Mouse (Mus musculus): ENCODE results near the gene Phf10. TPM values are rescaled to one million over a fixed set of nuclear protein-coding genes. Genes with fewer than 3 reads are reported as not detected.
"Not testable (repeated sequence)": the region's sequence is repeated elsewhere in the genome, so short reads cannot be mapped to it uniquely, and the experiment has no call there.

Gene Phf10
- polyA plus RNA-seq (2012; rRNA removed) = 45.7 and 46.8 TPM in 2 replicates

DNA sequence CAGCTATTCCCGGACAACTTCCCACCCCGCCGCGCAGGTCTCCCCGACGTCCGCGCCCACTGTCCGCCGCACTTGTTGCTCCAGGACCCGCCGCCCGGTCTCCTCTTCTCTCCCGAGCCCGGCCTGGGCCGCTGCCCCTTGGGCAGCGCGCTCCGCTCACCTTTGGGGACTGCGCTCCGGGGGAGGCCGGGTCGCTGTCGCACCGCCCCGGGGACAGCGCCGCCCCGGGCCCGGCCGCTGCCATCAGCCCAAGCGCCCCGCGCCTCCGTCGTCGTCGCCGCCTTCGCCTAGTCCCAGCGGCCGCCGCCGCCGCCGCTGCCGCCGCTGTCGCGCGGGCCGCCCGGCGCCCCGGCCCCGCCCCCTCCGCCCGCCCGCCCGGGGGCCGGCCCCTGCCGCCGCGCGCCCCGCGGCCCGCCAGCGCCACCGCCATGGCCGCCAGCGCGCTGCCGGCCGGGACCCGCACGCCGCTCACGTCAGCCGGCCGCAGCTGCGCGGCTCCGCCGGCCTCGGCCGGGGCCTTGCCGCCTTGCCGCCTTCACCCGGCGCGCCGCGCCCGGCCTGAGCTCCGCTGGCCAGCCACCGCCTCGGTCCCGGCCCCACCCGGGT, at the start of gene Phf10:
Phf10 (minus strand) TSS at position 323 of the 606 bp plus-strand sequence.
- H3K4me3 ChIP-seq (replicated peaks; ENCODE audit: insufficient read depth, low read depth, low read length) = peak within 1 kb of the TSS; percentile 61
- not testable (repeated sequence) for H3K27ac ChIP-seq (ENCODE audit: insufficient read depth, low read length); H3K4me1 ChIP-seq (ENCODE audit: control insufficient read depth, insufficient read depth, low read length); H3K27me3 ChIP-seq (ENCODE audit: control insufficient read depth, insufficient read depth, low read length)
- DNase-seq = peak; percentile 43 to 54
- 18% methylated on average over 62 of the region's 100 CpGs for WGBS

DNA sequence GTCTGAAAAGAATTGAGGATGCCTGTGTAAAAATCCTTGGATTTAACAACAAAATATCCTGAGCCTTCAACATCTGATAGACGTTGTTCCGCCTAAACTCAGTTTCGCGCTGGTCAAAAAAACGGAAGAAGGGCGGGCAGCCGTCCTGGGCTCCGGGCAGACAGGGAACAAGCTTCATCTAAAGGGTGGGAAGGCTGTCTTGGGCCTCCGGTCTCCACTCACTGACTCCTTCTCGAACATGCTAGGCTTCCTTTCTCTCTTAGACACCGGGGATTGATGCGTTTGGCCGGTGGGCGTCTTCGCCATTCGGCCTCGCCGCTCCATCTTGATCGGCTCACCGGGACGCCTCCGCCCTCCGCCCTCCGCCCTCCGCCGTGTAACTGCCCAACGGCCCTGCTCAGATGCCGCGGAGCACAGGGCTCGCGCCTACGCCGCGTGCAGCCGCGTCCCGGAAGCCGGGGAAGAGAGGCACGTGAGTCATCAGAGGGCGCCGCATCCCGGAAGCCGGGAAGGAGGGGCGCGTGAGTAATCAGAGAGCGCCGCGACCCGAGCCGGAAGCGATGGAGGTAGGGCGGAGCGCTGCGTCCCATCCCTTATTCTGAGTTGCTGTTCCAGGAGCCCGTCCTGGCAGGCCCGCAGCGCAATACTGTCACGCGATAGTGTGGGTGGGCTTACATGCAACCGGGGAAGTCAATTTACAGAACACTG, 48.8 kb upstream of the Phf10 start, which contains the start of gene Gm3435:
Gm3435 (plus strand) TSS at position 471 of the 708 bp plus-strand sequence.
- not testable (repeated sequence) for H3K27me3 ChIP-seq (ENCODE audit: control insufficient read depth, insufficient read depth, low read length); H3K27ac ChIP-seq (ENCODE audit: insufficient read depth, low read length); H3K4me1 ChIP-seq (ENCODE audit: control insufficient read depth, insufficient read depth, low read length); DNase-seq; H3K4me3 ChIP-seq (replicated peaks; ENCODE audit: insufficient read depth, low read depth, low read length)
- no CpG with 5 or more reads among the region's 60 CpGs for WGBS

DNA sequence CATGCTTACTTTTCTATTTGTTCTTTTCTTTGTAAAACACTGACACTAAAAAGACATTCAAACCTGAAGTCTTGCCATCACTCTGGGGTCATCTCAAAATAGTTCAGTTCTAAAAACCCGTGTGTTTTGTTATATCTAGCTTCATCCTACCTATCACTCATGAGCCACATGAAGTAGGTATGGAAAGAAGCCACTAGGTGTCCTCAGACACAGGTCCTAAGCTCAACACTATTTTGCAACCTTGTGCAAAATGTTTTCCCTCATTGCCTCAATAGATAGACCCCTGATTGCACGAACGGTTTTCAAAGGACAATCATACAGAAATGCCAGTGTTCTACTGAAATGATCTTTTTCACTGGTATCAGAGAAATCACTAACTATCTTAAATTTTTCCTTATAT, 48.0 kb upstream of the Phf10 start:
- H3K4me1 ChIP-seq (ENCODE audit: control insufficient read depth, insufficient read depth, low read length); H3K27ac ChIP-seq (ENCODE audit: insufficient read depth, low read length); H3K4me3 ChIP-seq (replicated peaks; ENCODE audit: insufficient read depth, low read depth, low read length); H3K27me3 ChIP-seq (ENCODE audit: control insufficient read depth, insufficient read depth, low read length); DNase-seq: not testable (repeated sequence)
- no CpG with 5 or more reads among the region's 3 CpGs for WGBS

DNA sequence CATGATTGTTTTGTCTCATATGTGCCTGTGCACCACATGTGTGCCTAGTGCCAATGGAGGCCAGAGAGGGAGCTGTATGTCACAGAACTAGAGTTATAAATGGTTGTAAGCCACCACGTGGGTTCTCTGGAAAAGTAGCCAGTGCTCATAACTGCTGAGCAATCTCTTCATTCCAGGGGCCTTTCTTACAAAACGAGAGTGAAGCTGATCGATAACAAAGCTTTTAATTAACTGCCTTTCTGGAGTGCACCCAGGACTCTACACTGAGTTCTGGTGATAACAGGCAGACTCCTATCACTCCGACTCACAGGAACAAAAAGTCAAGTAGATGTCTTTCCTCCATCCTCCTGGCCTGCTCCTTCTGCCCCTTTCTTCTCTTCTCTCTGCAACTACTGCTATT, 39.0 kb upstream of the Phf10 start:
- not testable (repeated sequence) for H3K4me1 ChIP-seq (ENCODE audit: control insufficient read depth, insufficient read depth, low read length); DNase-seq; H3K27ac ChIP-seq (ENCODE audit: insufficient read depth, low read length); H3K4me3 ChIP-seq (replicated peaks; ENCODE audit: insufficient read depth, low read depth, low read length); H3K27me3 ChIP-seq (ENCODE audit: control insufficient read depth, insufficient read depth, low read length)
- no CpG with 5 or more reads among the region's 4 CpGs for WGBS

DNA sequence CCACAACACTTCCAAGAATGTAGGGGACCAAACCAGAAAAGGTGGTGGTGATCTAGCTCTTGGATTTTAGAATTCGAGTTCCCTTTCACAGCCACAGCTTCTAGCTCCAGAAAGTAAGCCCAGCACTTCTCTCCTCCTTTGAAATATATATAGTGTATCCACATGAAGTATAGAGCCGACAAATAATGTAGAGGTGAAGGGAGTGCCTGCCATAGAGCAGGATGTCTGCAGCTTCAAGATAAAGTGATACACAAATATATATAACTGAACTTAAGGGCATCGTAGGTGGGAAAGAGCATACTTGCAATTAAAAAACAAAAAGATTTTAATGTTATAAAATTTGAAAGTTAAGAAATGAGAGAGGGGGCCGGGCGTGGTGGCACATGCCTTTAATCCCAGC, 33.1 kb upstream of the Phf10 start:
- no CpG with 5 or more reads among the region's 5 CpGs for WGBS
- DNase-seq = not testable (repeated sequence)

DNA sequence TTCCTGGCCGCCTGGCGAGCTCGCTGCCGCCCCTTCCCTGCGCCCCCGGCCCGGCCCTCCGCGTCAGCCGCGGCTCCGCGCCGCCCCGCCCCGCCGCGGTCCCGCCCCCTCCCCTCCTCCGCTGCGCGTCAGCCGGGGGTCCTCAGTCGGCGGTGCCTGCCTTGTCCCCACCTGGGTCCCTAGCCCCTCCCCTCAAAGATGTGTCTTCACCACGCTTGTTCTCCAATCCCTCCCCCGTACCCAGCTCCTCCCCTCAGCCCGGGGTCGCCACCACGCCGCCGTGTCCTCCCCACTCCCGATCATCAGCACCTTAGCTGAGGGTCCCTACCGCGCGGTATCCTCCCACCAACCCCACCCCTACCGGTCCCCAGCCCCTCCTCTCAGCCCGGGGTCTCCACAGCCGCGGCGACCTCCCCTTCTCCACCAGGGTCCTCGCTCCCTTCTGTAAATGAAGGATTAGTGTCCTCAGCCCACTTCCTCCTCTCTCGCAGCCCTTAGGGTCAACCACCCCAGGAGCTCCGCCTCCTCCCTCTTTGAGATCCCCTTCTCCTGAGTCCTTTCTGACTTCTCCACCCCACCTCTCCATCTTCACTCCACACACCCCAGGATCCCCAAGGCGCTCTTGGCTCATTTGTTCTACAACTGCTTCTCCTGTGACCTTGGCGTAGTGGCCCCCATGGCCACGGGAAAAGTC, 32.2 kb upstream of the Phf10 start:
- not testable (repeated sequence) for H3K27me3 ChIP-seq (ENCODE audit: control insufficient read depth, insufficient read depth, low read length); DNase-seq; H3K27ac ChIP-seq (ENCODE audit: insufficient read depth, low read length); H3K4me3 ChIP-seq (replicated peaks; ENCODE audit: insufficient read depth, low read depth, low read length); H3K4me1 ChIP-seq (ENCODE audit: control insufficient read depth, insufficient read depth, low read length)
- WGBS = no CpG with 5 or more reads among the region's 47 CpGs

More for the DNA sequence above, 33.1 kb upstream of the Phf10 start:
- H3K27ac ChIP-seq (ENCODE audit: insufficient read depth, low read length); H3K4me1 ChIP-seq (ENCODE audit: control insufficient read depth, insufficient read depth, low read length); H3K27me3 ChIP-seq (ENCODE audit: control insufficient read depth, insufficient read depth, low read length); H3K4me3 ChIP-seq (replicated peaks; ENCODE audit: insufficient read depth, low read depth, low read length): not testable (repeated sequence)

DNA sequence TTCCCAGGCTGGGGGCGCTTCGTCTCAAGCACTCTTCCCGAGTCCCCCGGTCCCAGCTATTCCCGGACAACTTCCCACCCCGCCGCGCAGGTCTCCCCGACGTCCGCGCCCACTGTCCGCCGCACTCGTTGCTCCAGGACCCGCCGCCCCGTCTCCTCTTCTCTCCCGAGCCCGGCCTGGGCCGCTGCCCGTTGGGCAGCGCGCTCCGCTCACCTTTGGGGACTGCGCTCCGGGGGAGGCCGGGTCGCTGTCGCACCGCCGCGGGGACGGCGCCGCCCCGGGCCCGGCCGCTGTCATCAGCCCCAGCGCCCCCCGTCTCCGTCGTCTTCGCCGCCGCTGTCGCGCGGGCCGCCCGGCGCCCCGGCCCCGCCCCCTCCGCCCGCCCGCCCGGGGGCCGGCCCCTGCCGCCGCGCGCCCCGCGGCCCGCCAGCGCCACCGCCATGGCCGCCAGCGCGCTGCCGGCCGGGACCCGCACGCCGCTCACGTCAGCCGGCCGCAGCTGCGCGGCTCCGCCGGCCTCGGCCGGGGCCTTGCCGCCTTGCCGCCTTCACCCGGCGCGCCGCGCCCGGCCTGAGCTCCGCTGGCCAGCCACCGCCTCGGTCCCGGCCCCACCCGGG, 31.6 kb upstream of the Phf10 start:
- DNase-seq = not testable (repeated sequence)
- no CpG with 5 or more reads among the region's 98 CpGs for WGBS

GRCm38 (mm10) chr17:14990116-14990702, 29.1 kb upstream of the Phf10 start:
- not testable (repeated sequence) for H3K4me3 ChIP-seq (replicated peaks; ENCODE audit: insufficient read depth, low read depth, low read length); H3K27ac ChIP-seq (ENCODE audit: insufficient read depth, low read length); H3K27me3 ChIP-seq (ENCODE audit: control insufficient read depth, insufficient read depth, low read length); DNase-seq; H3K4me1 ChIP-seq (ENCODE audit: control insufficient read depth, insufficient read depth, low read length)
- WGBS = 79% methylated on average over 4 of the region's 5 CpGs

More for the DNA sequence above, 31.6 kb upstream of the Phf10 start:
- not testable (repeated sequence) for H3K27ac ChIP-seq (ENCODE audit: insufficient read depth, low read length); H3K4me1 ChIP-seq (ENCODE audit: control insufficient read depth, insufficient read depth, low read length); H3K4me3 ChIP-seq (replicated peaks; ENCODE audit: insufficient read depth, low read depth, low read length); H3K27me3 ChIP-seq (ENCODE audit: control insufficient read depth, insufficient read depth, low read length)

DNA sequence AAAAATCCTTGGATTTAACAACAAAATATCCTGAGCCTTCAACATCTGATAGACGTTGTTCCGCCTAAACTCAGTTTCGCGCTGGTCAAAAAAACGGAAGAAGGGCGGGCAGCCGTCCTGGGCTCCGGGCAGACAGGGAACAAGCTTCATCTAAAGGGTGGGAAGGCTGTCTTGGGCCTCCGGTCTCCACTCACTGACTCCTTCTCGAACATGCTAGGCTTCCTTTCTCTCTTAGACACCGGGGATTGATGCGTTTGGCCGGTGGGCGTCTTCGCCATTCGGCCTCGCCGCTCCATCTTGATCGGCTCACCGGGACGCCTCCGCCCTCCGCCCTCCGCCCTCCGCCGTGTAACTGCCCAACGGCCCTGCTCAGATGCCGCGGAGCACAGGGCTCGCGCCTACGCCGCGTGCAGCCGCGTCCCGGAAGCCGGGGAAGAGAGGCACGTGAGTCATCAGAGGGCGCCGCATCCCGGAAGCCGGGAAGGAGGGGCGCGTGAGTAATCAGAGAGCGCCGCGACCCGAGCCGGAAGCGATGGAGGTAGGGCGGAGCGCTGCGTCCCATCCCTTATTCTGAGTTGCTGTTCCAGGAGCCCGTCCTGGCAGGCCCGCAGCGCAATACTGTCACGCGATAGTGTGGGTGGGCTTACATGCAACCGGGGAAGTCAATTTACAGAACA, 17.4 kb upstream of the Phf10 start, which contains the start of the genes 9030025P20Rik and Gm3417:
9030025P20Rik (plus strand) TSS at position 107 of the 677 bp plus-strand sequence.
Gm3417 (minus strand) TSS at position 429 of the 677 bp plus-strand sequence.
- H3K4me3 ChIP-seq (replicated peaks; ENCODE audit: insufficient read depth, low read depth, low read length); H3K27ac ChIP-seq (ENCODE audit: insufficient read depth, low read length); H3K4me1 ChIP-seq (ENCODE audit: control insufficient read depth, insufficient read depth, low read length); DNase-seq; H3K27me3 ChIP-seq (ENCODE audit: control insufficient read depth, insufficient read depth, low read length): not testable (repeated sequence)
- no CpG with 5 or more reads among the region's 60 CpGs for WGBS

GRCm38 (mm10) chr17:14977718-14978361, 16.8 kb upstream of the Phf10 start:
- H3K4me3 ChIP-seq (replicated peaks; ENCODE audit: insufficient read depth, low read depth, low read length); DNase-seq; H3K4me1 ChIP-seq (ENCODE audit: control insufficient read depth, insufficient read depth, low read length); H3K27ac ChIP-seq (ENCODE audit: insufficient read depth, low read length); H3K27me3 ChIP-seq (ENCODE audit: control insufficient read depth, insufficient read depth, low read length): not testable (repeated sequence)
- WGBS = 0% methylated on average over 4 of the region's 7 CpGs

- WGBS = no CpG with 5 or more reads among the region's 6 CpGs
- not testable (repeated sequence) for H3K4me3 ChIP-seq (replicated peaks; ENCODE audit: insufficient read depth, low read depth, low read length); H3K4me1 ChIP-seq (ENCODE audit: control insufficient read depth, insufficient read depth, low read length); H3K27me3 ChIP-seq (ENCODE audit: control insufficient read depth, insufficient read depth, low read length); H3K27ac ChIP-seq (ENCODE audit: insufficient read depth, low read length); DNase-seq
Measured at GRCm38 (mm10) chr17:14968373-14968913, 7.4 kb upstream of the Phf10 start.

All from cerebellum, adult 2 months (tissue).